39 mouse cellular contexts compared by ENCODE assay signal in the genomic region with DNA sequence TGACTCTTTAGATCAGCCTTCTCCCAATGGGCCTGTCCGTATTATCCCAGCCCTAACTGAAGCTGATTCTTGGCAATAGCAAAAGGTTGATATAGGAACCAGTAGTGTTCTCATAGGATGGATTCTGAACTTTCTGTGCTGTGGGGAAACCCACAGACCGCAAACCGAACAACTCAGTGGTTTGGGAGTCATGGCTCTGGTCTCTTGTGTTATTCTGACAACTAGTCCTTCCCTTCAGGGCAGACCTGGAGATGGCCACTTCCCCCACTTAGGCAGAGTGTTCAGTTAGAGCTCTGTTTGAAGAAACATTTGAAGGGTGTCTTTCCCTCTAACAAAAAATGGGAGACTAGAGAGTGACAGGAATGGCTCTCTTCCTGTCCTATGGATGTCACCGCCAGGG. TPM values are rescaled to one million over a fixed set of nuclear protein-coding genes. Genes with fewer than 3 reads are reported as not detected.
DNase-seq lines count a peak whose midpoint lies in the region; ATAC-seq and TF ChIP-seq lines count a peak whose summit lies in the region.
"Had no signal": no experiment of that assay in that cellular context is flagged by ENCODE, and none has a peak within 500 bp of the region (broad histone marks: within the 10 kb centered on the region; RNA-seq: fewer than 3 reads in every experiment).

No protein-coding gene starts in this region.

- intact Hi-C loops in heart, postnatal 25 days (cut with DNase I), result no loop called here
- intact Hi-C loops in heart, postnatal 14 days (cut with DNase I), result loop anchor here (5.0 kb wide), 1 partner anchor 35 kb away; no protein-coding TSS in a partner anchor
- intact Hi-C loops in left cerebral cortex, adult 2 months (cut with DNase I), result no loop called here

- H3K4me3 ChIP-seq in heart, embryonic 10.5 days, result peak overlapping the region; percentile 66
- peak overlapping the region; percentile 52 for H3K4me3 ChIP-seq in heart, embryonic 15.5 days
- H3K4me3 ChIP-seq in heart, postnatal 0 days (ENCODE audit: low read depth, low read length), result peak overlapping the region; percentile 55
- H3K4me3 ChIP-seq in left cerebral cortex, adult 2 months, result no peak overlapping the region
- H3K4me3 ChIP-seq: embryonic facial prominence, embryonic 12.5 days; hindbrain, embryonic 10.5 days; hindbrain, embryonic 15.5 days; kidney, embryonic 15.5 days; limb, embryonic 13.5 days; lung, embryonic 15.5 days; megakaryocyte, embryonic 14.5 days; midbrain, embryonic 13.5 days had no signal

- no peaks in the 10 kb centered on the region for H3K9me3 ChIP-seq in heart, embryonic 10.5 days
- no peaks in the 10 kb centered on the region for H3K9me3 ChIP-seq in heart, embryonic 15.5 days (replicated peaks)
- no peaks in the 10 kb centered on the region for H3K9me3 ChIP-seq in heart, postnatal 0 days (replicated peaks; ENCODE audit: control insufficient read depth, low read length)
- H3K9me3 ChIP-seq: embryonic facial prominence, embryonic 12.5 days; hindbrain, embryonic 10.5 days; hindbrain, embryonic 15.5 days; kidney, embryonic 15.5 days; limb, embryonic 13.5 days; lung, embryonic 15.5 days; megakaryocyte, embryonic 14.5 days; midbrain, embryonic 13.5 days had no signal

- DNase-seq in heart, embryonic 10.5 days (ENCODE audit: low spot score), result no peak
- no peak for DNase-seq in heart, postnatal 25 days (ENCODE audit: low spot score)
- no peak for DNase-seq in heart, postnatal 14 days
- peak; percentile 13 for DNase-seq in CD4-positive helper T cell, adult 2 months (ENCODE audit: low read depth, low spot score)
- DNase-seq in heart, postnatal 0 days (ENCODE audit: low spot score), result peak; percentile 25
- no peak for DNase-seq in left cerebral cortex, adult 2 months (ENCODE audit: extremely low spot score in 1 of 2, low spot score in 2 of 2)
- DNase-seq: adrenal gland, adult 2 months; adrenal gland, postnatal 36 days; cerebellum, adult 18-20 months; cerebellum, postnatal 10 days; gastrocnemius, postnatal 14 days; kidney, adult 11 months; kidney, postnatal 25 days; lung, postnatal 36 days; right cerebral cortex, postnatal 25 days; thymus, postnatal 14 days had no signal

- no peak for TF ChIP-seq CTCF in heart, postnatal 0 days (IDR thresholded peaks at IDR 0.05; ENCODE audit: low read depth)
- no peak for TF ChIP-seq CTCF in left cerebral cortex, adult 2 months (IDR thresholded peaks at IDR 0.05)

- H3K4me2 ChIP-seq in heart, embryonic 15.5 days, result peak overlapping the region; percentile 70
- H3K4me2 ChIP-seq in heart, postnatal 0 days (ENCODE audit: low read depth, low read length), result peak overlapping the region; percentile 74
- H3K4me2 ChIP-seq: embryonic facial prominence, embryonic 12.5 days; hindbrain, embryonic 15.5 days; kidney, embryonic 15.5 days; limb, embryonic 13.5 days; liver, embryonic 11.5 days; lung, embryonic 15.5 days; midbrain, embryonic 13.5 days had no signal

- no peak for TF ChIP-seq EP300 in heart, postnatal 0 days (IDR thresholded peaks at IDR 0.05; ENCODE audit: low read depth)

- peaks cover 44% of the 10 kb centered on the region for H3K4me1 ChIP-seq in heart, embryonic 10.5 days
- peaks cover 30% of the 10 kb centered on the region for H3K4me1 ChIP-seq in heart, embryonic 15.5 days (replicated peaks)
- peaks cover 11% of the 10 kb centered on the region for H3K4me1 ChIP-seq in heart, postnatal 0 days (ENCODE audit: control insufficient read depth, insufficient read depth)

- H3K9ac ChIP-seq in heart, embryonic 15.5 days, result peak overlapping the region; percentile 48
- H3K9ac ChIP-seq in heart, postnatal 0 days (replicated peaks; ENCODE audit: low read depth, low read length), result peak overlapping the region; percentile 82
- H3K9ac ChIP-seq: embryonic facial prominence, embryonic 12.5 days; hindbrain, embryonic 15.5 days; kidney, embryonic 15.5 days; limb, embryonic 13.5 days; lung, embryonic 15.5 days; midbrain, embryonic 13.5 days had no signal

- 3% methylated on average over 4 of the region's 4 CpGs for WGBS in heart, embryonic 10.5 days
- WGBS in heart, embryonic 15.5 days, result 17% methylated on average over 4 of the region's 4 CpGs
- WGBS in heart, postnatal 0 days, result 18% methylated on average over 4 of the region's 4 CpGs

- ATAC-seq in heart, embryonic 15.5 days (replicated peaks; ENCODE audit: insufficient number of reproducible peaks, insufficient read depth, low FRiP score, low read depth), result no peak
- no peak for ATAC-seq in heart, postnatal 0 days (ENCODE audit: insufficient read depth, low read depth)
- ATAC-seq in megakaryocyte, adult 5-6 weeks (ENCODE audit: poor library complexity, severe bottlenecking), result no peak
- ATAC-seq: activated CD4-positive, CD25-positive, alpha-beta regulatory T cell, adult 4 months; forebrain, embryonic 14.5 days; inflammation-experienced regulatory T-cells, adult 6 months; midbrain, embryonic 13.5 days had no signal

- H3K27me3 ChIP-seq in heart, embryonic 10.5 days (ENCODE audit: insufficient read depth, poor library complexity, severe bottlenecking), result peaks cover 84% of the 10 kb centered on the region
- peaks cover 29% of the 10 kb centered on the region for H3K27me3 ChIP-seq in heart, embryonic 15.5 days
- H3K27me3 ChIP-seq in heart, postnatal 0 days (ENCODE audit: control insufficient read depth, insufficient read depth, low read length), result peaks cover 15% of the 10 kb centered on the region

- H3K27ac ChIP-seq in heart, embryonic 10.5 days, result peak overlapping the region; percentile 94
- H3K27ac ChIP-seq in heart, embryonic 15.5 days, result peak overlapping the region; percentile 96
- peak overlapping the region; percentile 98 for H3K27ac ChIP-seq in heart, postnatal 0 days (ENCODE audit: low read depth)
- no peak overlapping the region for H3K27ac ChIP-seq in left cerebral cortex, adult 2 months
- H3K27ac ChIP-seq: embryonic facial prominence, embryonic 12.5 days; hindbrain, embryonic 10.5 days; hindbrain, embryonic 15.5 days; kidney, embryonic 15.5 days; limb, embryonic 13.5 days; lung, embryonic 15.5 days; midbrain, embryonic 13.5 days had no signal

- H3K36me3 ChIP-seq in heart, embryonic 10.5 days, result no peaks in the 10 kb centered on the region
- H3K36me3 ChIP-seq in heart, embryonic 15.5 days, result no peaks in the 10 kb centered on the region
- H3K36me3 ChIP-seq in heart, postnatal 0 days (replicated peaks; ENCODE audit: control insufficient read depth, insufficient read depth, low read length), result no peaks in the 10 kb centered on the region
- H3K36me3 ChIP-seq: embryonic facial prominence, embryonic 12.5 days; hindbrain, embryonic 10.5 days; hindbrain, embryonic 15.5 days; kidney, embryonic 15.5 days; limb, embryonic 13.5 days; lung, embryonic 15.5 days; midbrain, embryonic 13.5 days had no signal

RNA-seq across cellular contexts. Expression of gene Nkx2-5, which starts 7.5 kb away (rescaled TPM):
- 146 and 189 TPM in 2 replicates for polyA plus RNA-seq in heart, embryonic 10.5 days (2016; fragmentation: Nextera tagmentation; extraction: Ambion mirVana)
- 10 to 100 TPM; 79.5 to 91.8 TPM for total RNA-seq in heart, postnatal 25 days (2021)
- 131 and 147 TPM in 2 replicates for polyA plus RNA-seq in heart, embryonic 15.5 days (2015; fragmentation: Nextera tagmentation; extraction: Ambion mirVana)
- 10 to 100 TPM; 78.9 to 80.4 TPM for total RNA-seq in heart, postnatal 14 days (2021)
- 284 and 346 TPM in 2 replicates for total RNA-seq in heart, postnatal 0 days (2014; rRNA removed; ENCODE audit: low replicate concordance)
- 139 and 155 TPM in 2 replicates for polyA plus RNA-seq in heart, postnatal 0 days (2015; fragmentation: Nextera tagmentation; extraction: Ambion mirVana)
- not detected in 2 replicates for total RNA-seq in megakaryocyte, adult 5-6 weeks (2015)
- total RNA-seq in megakaryocyte, adult 5-6 weeks (2017), result not detected in 2 replicates
- total RNA-seq in left cerebral cortex, adult 2 months (2021), result not detected
- total RNA-seq: adrenal gland, adult 2 months; adrenal gland, postnatal 36 days; gastrocnemius, postnatal 14 days; layer of hippocampus, adult 18-20 months; layer of hippocampus, postnatal 10 days; left cerebral cortex, adult 8-10 months; left cerebral cortex, postnatal 36 days; monocyte, adult 5-6 weeks had no signal
- polyA plus RNA-seq: activated CD4-positive, CD25-positive, alpha-beta regulatory T cell, adult 4 months; brain, embryonic 14.5 days; forebrain, embryonic 14.5 days; hindbrain, embryonic 10.5 days; inflammation-experienced regulatory T-cells, adult 6 months; kidney, embryonic 15.5 days; limb, embryonic 13.5 days; liver, embryonic 16.5 days; midbrain, embryonic 13.5 days; neural tube, embryonic 14.5 days; urinary bladder, adult 2 months had no signal

Comparison
In these comparisons a context has a peak if more than half of its experiments do, and no peak if none do; other contexts are left out.
1. DNase-seq: peak in CD4-positive helper T cell, adult 2 months (single experiment) and heart, postnatal 0 days (single experiment); none in heart, embryonic 10.5 days (single experiment), heart, postnatal 25 days (single experiment), heart, postnatal 14 days (0 of 2) and left cerebral cortex, adult 2 months (0 of 2).
2. RNA of gene Nkx2-5, which starts 7.5 kb away (total RNA-seq): 284 to 346 TPM in heart, postnatal 0 days, 79.5 to 91.8 TPM in heart, postnatal 25 days and 78.9 to 80.4 TPM in heart, postnatal 14 days; not detected in megakaryocyte, adult 5-6 weeks and not detected in left cerebral cortex, adult 2 months; every median in the first group is over 10 times any median in the second.